Mouse (Mus musculus): ENCODE results near the gene Rnf144a.

DNA sequence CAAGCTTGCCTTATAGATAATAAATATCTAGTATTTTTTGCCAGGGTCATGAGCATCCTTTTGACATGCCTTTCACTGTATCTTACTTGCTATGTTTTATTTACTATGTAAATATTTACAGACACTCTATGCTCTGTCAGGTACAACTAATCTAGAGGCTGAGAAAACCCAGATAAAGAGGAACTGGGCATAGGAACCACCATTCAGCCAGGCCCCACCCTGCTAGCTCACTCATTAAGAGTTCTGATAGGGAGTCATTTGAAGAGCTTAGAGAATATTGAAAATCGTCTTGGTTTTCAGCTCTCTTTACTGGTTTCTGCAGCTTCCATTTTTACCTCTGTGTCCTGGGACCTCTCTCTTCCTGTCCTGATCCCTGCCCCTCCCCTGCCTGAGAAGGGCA, 36.1 kb upstream of the Rnf144a start:
- TF ChIP-seq CTCF (IDR thresholded peaks at IDR 0.05; ENCODE audit: low read depth): no peak
- TF ChIP-seq EP300 (IDR thresholded peaks at IDR 0.05; ENCODE audit: low read depth): no peak
